Mouse (Mus musculus) T-helper 2 cell (primary cell): ENCODE data around the gene Noto.

Experiments
- in situ Hi-C: fragments of 300-600 bp; cut with MboI, MseI; formaldehyde crosslinking; loops from one replicate; pipeline ENCODE4 v1.15.1; 2025; ENCODE audit warnings: high pct_unique_total_duplicates

The Noto gene

GRCm38 (mm10) chr6:85423836-85424379 is at the start of gene Noto:
TSS of gene Noto (plus strand) at chr6:85423886.
- in situ Hi-C loops: loop anchor here (25.0 kb wide), 1 partner anchor 262 kb away; no protein-coding TSS in a partner anchor

GRCm38 (mm10) chr6:85373951-85374733 is 49.5 kb upstream of the Noto start, which contains the start of gene Rab11fip5:
TSS of gene Rab11fip5 (minus strand) at chr6:85374634.
- in situ Hi-C loops: no loop called here

GRCm38 (mm10) chr6:85374734-85375114 is 49.0 kb upstream of the Noto start:
- in situ Hi-C loops: no loop called here

- in situ Hi-C loops: no loop called here
Observed at GRCm38 (mm10) chr6:85377066-85377734, 46.5 kb upstream of the Noto start.

GRCm38 (mm10) chr6:85377876-85378275 is 45.8 kb upstream of the Noto start:
- in situ Hi-C loops: no loop called here

- in situ Hi-C loops: no loop called here
Observed at GRCm38 (mm10) chr6:85378629-85379028, 45.1 kb upstream of the Noto start.

- in situ Hi-C loops: no loop called here
Observed at GRCm38 (mm10) chr6:85380201-85380900, 43.3 kb upstream of the Noto start.

GRCm38 (mm10) chr6:85380901-85381647 is 42.6 kb upstream of the Noto start:
- in situ Hi-C loops: no loop called here

GRCm38 (mm10) chr6:85381648-85382020 is 42.1 kb upstream of the Noto start:
- in situ Hi-C loops: no loop called here

- in situ Hi-C loops: no loop called here
Observed at GRCm38 (mm10) chr6:85382791-85383190, 40.9 kb upstream of the Noto start.

- in situ Hi-C loops: loop anchor here (5.0 kb wide), 1 partner anchor 41 kb away; no protein-coding TSS in a partner anchor
Observed at GRCm38 (mm10) chr6:85388608-85389007, 35.1 kb upstream of the Noto start.

- in situ Hi-C loops: no loop called here
Observed at GRCm38 (mm10) chr6:85391803-85392202, 31.9 kb upstream of the Noto start.

- in situ Hi-C loops: no loop called here
Observed at GRCm38 (mm10) chr6:85395360-85395759, 28.3 kb upstream of the Noto start.

- in situ Hi-C loops: no loop called here
Observed at GRCm38 (mm10) chr6:85397165-85397564, 26.5 kb upstream of the Noto start.

- in situ Hi-C loops: loop anchor here (25.0 kb wide), 1 partner anchor 237 kb away; no protein-coding TSS in a partner anchor
Observed at GRCm38 (mm10) chr6:85399715-85400114, 24.0 kb upstream of the Noto start.

GRCm38 (mm10) chr6:85402613-85403012 is 21.1 kb upstream of the Noto start:
- in situ Hi-C loops: loop anchor here (25.0 kb wide), 1 partner anchor 240 kb away; no protein-coding TSS in a partner anchor

GRCm38 (mm10) chr6:85403039-85403438 is 20.6 kb upstream of the Noto start:
- in situ Hi-C loops: loop anchor here (25.0 kb wide), 1 partner anchor 241 kb away; no protein-coding TSS in a partner anchor

GRCm38 (mm10) chr6:85409003-85409402 is 14.7 kb upstream of the Noto start:
- in situ Hi-C loops: loop anchor here (25.0 kb wide), 1 partner anchor 247 kb away; no protein-coding TSS in a partner anchor

GRCm38 (mm10) chr6:85410771-85411273 is 12.9 kb upstream of the Noto start:
- in situ Hi-C loops: loop anchor here (25.0 kb wide), 1 partner anchor 249 kb away; no protein-coding TSS in a partner anchor

GRCm38 (mm10) chr6:85415829-85416228 is 7.9 kb upstream of the Noto start:
- in situ Hi-C loops: loop anchor here (25.0 kb wide), 1 partner anchor 254 kb away; no protein-coding TSS in a partner anchor
